Mouse (Mus musculus): ENCODE results near the gene Gm10772. TPM values are rescaled to one million over a fixed set of nuclear protein-coding genes. Genes with fewer than 3 reads are reported as not detected.
"Not testable (repeated sequence)": the region's sequence is repeated elsewhere in the genome, so short reads cannot be mapped to it uniquely, and the experiment has no call there.

Gm10772 gene
- polyA plus RNA-seq (2015; fragmentation: Nextera tagmentation; extraction: Ambion mirVana) = not detected in 2 replicates

GRCm38 (mm10) chr13:66227473-66227872, at the start of gene Gm10772:
Gm10772 (minus strand) TSS chr13:66227573.
- H3K36me3 ChIP-seq; H3K4me1 ChIP-seq (replicated peaks); H3K27ac ChIP-seq (replicated peaks); ATAC-seq (ENCODE audit: low FRiP score, low read depth); H3K4me3 ChIP-seq; H3K9ac ChIP-seq; H3K4me2 ChIP-seq; H3K9me3 ChIP-seq; H3K27me3 ChIP-seq: not testable (repeated sequence)
- WGBS = 79% methylated on average over 2 of the region's 3 CpGs

GRCm38 (mm10) chr13:66263914-66264313, 36.5 kb upstream of the Gm10772 start:
- H3K4me1 ChIP-seq (replicated peaks); ATAC-seq (ENCODE audit: low FRiP score, low read depth); H3K4me2 ChIP-seq: not testable (repeated sequence)

GRCm38 (mm10) chr13:66263141-66263540, 35.8 kb upstream of the Gm10772 start:
- H3K4me2 ChIP-seq; ATAC-seq (ENCODE audit: low FRiP score, low read depth): not testable (repeated sequence)

More at GRCm38 (mm10) chr13:66263914-66264313, 36.5 kb upstream of the Gm10772 start:
- not testable (repeated sequence) for H3K27ac ChIP-seq (replicated peaks); H3K9ac ChIP-seq; H3K4me3 ChIP-seq; H3K9me3 ChIP-seq; H3K27me3 ChIP-seq; H3K36me3 ChIP-seq
- WGBS = no CpG with 5 or more reads among the region's 1 CpGs

GRCm38 (mm10) chr13:66214349-66214748, 13.0 kb downstream of the Gm10772 start:
- Histone ChIP-seq H3K27ac (replicated peaks) (no peak overlapping the region), H3K9me3 (no peaks in the 10 kb centered on the region), H3K4me1 (replicated peaks) (no peaks in the 10 kb centered on the region), H3K9ac (no peak overlapping the region), H3K36me3 (no peaks in the 10 kb centered on the region), H3K4me3 (no peak overlapping the region), H3K4me2 (no peak overlapping the region), H3K27me3 (no peaks in the 10 kb centered on the region)
- no CpG with 5 or more reads among the region's 11 CpGs for WGBS
- ATAC-seq (ENCODE audit: low FRiP score, low read depth) = no peak

More at GRCm38 (mm10) chr13:66263141-66263540, 35.8 kb upstream of the Gm10772 start:
- not testable (repeated sequence) for H3K4me3 ChIP-seq; H3K4me1 ChIP-seq (replicated peaks); H3K27me3 ChIP-seq; H3K9me3 ChIP-seq; H3K9ac ChIP-seq; H3K36me3 ChIP-seq; H3K27ac ChIP-seq (replicated peaks)
- 81% methylated on average over 4 of the region's 7 CpGs for WGBS

- H3K4me3 ChIP-seq; H3K9ac ChIP-seq; H3K4me2 ChIP-seq; H3K4me1 ChIP-seq (replicated peaks); ATAC-seq (ENCODE audit: low FRiP score, low read depth); H3K27me3 ChIP-seq; H3K36me3 ChIP-seq; H3K27ac ChIP-seq (replicated peaks); H3K9me3 ChIP-seq: not testable (repeated sequence)
- no CpG with 5 or more reads among the region's 1 CpGs for WGBS
Observed at GRCm38 (mm10) chr13:66213811-66214210, 13.6 kb downstream of the Gm10772 start.

GRCm38 (mm10) chr13:66179172-66179571, 48.2 kb downstream of the Gm10772 start:
- H3K9ac ChIP-seq; H3K27me3 ChIP-seq; H3K9me3 ChIP-seq; H3K4me2 ChIP-seq; ATAC-seq (ENCODE audit: low FRiP score, low read depth); H3K4me3 ChIP-seq; H3K36me3 ChIP-seq; H3K4me1 ChIP-seq (replicated peaks); H3K27ac ChIP-seq (replicated peaks): not testable (repeated sequence)
- 84% methylated on average over 5 of the region's 12 CpGs for WGBS

Other genes with a start within 250 kb of the Gm10772 start
- not detected in 2 replicates for gene Gm10324, start 108.0 kb downstream of the Gm10772 start, polyA plus RNA-seq (2015; fragmentation: Nextera tagmentation; extraction: Ambion mirVana)
- not detected in 2 replicates for gene 2410141K09Rik, start 213.5 kb upstream of the Gm10772 start, polyA plus RNA-seq (2015; fragmentation: Nextera tagmentation; extraction: Ambion mirVana)